Mouse (Mus musculus): Measurements from ENCODE around the gene Olfr711. TPM values are rescaled to one million over a fixed set of nuclear protein-coding genes. Genes with fewer than 3 reads are reported as not detected.
"Not testable (repeated sequence)": the region's sequence is repeated elsewhere in the genome, so short reads cannot be mapped to it uniquely, and the experiment has no call there.

Gene Olfr711
- not detected in 2 replicates for polyA plus RNA-seq (2015; fragmentation: Nextera tagmentation; extraction: Ambion mirVana)

- H3K4me3 ChIP-seq: no peak within 1 kb of the TSS
- H3K9me3 ChIP-seq: no peaks in the 10 kb centered on the region
- no peaks in the 10 kb centered on the region for H3K27me3 ChIP-seq
- H3K4me1 ChIP-seq: no peaks in the 10 kb centered on the region
- no peak within 1 kb of the TSS for H3K4me2 ChIP-seq
- no peak within 1 kb of the TSS for H3K27ac ChIP-seq
- no peak within 1 kb of the TSS for H3K9ac ChIP-seq
- ATAC-seq (ENCODE audit: borderline replicate concordance, extremely low read depth, low FRiP score, low TSS enrichment): no peak
- 50% methylated on average over 1 of the region's 1 CpGs for WGBS
- no peaks in the 10 kb centered on the region for H3K36me3 ChIP-seq
Measured at GRCm38 (mm10) chr7:106975353-106975752, at the start of gene Olfr711. Gene Olfr711, minus strand, starts transcription at chr7:106975453.

- H3K4me3 ChIP-seq: no peak within 1 kb of the TSS
- no peaks in the 10 kb centered on the region for H3K9me3 ChIP-seq
- no peaks in the 10 kb centered on the region for H3K27me3 ChIP-seq
- 33% methylated on average over 1 of the region's 1 CpGs for WGBS
- H3K36me3 ChIP-seq: no peaks in the 10 kb centered on the region
- no peaks in the 10 kb centered on the region for H3K4me1 ChIP-seq
- H3K4me2 ChIP-seq: no peak within 1 kb of the TSS
- H3K9ac ChIP-seq: no peak within 1 kb of the TSS
- ATAC-seq (ENCODE audit: borderline replicate concordance, extremely low read depth, low FRiP score, low TSS enrichment): no peak
- no peak within 1 kb of the TSS for H3K27ac ChIP-seq
Measured at GRCm38 (mm10) chr7:107005972-107006371, 30.7 kb upstream of the Olfr711 start, which contains the start of gene Olfr2. Gene Olfr2, minus strand, starts transcription at chr7:107006072.

- Histone ChIP-seq H3K27ac (no peak overlapping the region), H3K4me3 (no peak overlapping the region), H3K4me2 (no peak overlapping the region), H3K9me3 (no peaks in the 10 kb centered on the region), H3K4me1 (no peaks in the 10 kb centered on the region), H3K36me3 (no peaks in the 10 kb centered on the region), H3K27me3 (no peaks in the 10 kb centered on the region), H3K9ac (no peak overlapping the region)
- 44% methylated on average over 3 of the region's 3 CpGs for WGBS
- ATAC-seq (ENCODE audit: borderline replicate concordance, extremely low read depth, low FRiP score, low TSS enrichment): no peak
Measured at GRCm38 (mm10) chr7:107004169-107004568, 28.9 kb upstream of the Olfr711 start.

- no peak for ATAC-seq (ENCODE audit: borderline replicate concordance, extremely low read depth, low FRiP score, low TSS enrichment)
- Histone ChIP-seq H3K4me1 (no peaks in the 10 kb centered on the region), H3K27me3 (no peaks in the 10 kb centered on the region), H3K4me3 (no peak overlapping the region), H3K4me2 (no peak overlapping the region), H3K27ac (no peak overlapping the region), H3K9me3 (no peaks in the 10 kb centered on the region), H3K9ac (no peak overlapping the region), H3K36me3 (no peaks in the 10 kb centered on the region)
- WGBS: 80% methylated on average over 7 of the region's 7 CpGs
Measured at GRCm38 (mm10) chr7:107000798-107001197, 25.5 kb upstream of the Olfr711 start.

GRCm38 (mm10) chr7:106985236-106985635 is 10.0 kb upstream of the Olfr711 start:
- 83% methylated on average over 3 of the region's 3 CpGs for WGBS
- H3K27ac ChIP-seq: no peak overlapping the region
- no peak overlapping the region for H3K4me3 ChIP-seq
- no peak overlapping the region for H3K4me2 ChIP-seq
- no peak overlapping the region for H3K9ac ChIP-seq
- ATAC-seq (ENCODE audit: borderline replicate concordance, extremely low read depth, low FRiP score, low TSS enrichment): no peak
- H3K9me3 ChIP-seq: no peaks in the 10 kb centered on the region
- no peaks in the 10 kb centered on the region for H3K36me3 ChIP-seq
- no peaks in the 10 kb centered on the region for H3K27me3 ChIP-seq
- no peaks in the 10 kb centered on the region for H3K4me1 ChIP-seq

GRCm38 (mm10) chr7:106967503-106967902 is 7.8 kb downstream of the Olfr711 start:
- not testable (repeated sequence) for H3K4me1 ChIP-seq; H3K27me3 ChIP-seq; H3K27ac ChIP-seq; ATAC-seq (ENCODE audit: borderline replicate concordance, extremely low read depth, low FRiP score, low TSS enrichment); H3K4me3 ChIP-seq; H3K36me3 ChIP-seq; H3K4me2 ChIP-seq; H3K9ac ChIP-seq; H3K9me3 ChIP-seq

- H3K27me3 ChIP-seq: no peaks in the 10 kb centered on the region
- H3K4me3 ChIP-seq: no peak within 1 kb of the TSS
- H3K36me3 ChIP-seq: no peaks in the 10 kb centered on the region
- H3K9ac ChIP-seq: no peak within 1 kb of the TSS
- 77% methylated on average over 1 of the region's 1 CpGs for WGBS
- no peak within 1 kb of the TSS for H3K4me2 ChIP-seq
- H3K9me3 ChIP-seq: no peaks in the 10 kb centered on the region
- no peaks in the 10 kb centered on the region for H3K4me1 ChIP-seq
- H3K27ac ChIP-seq: no peak within 1 kb of the TSS
- no peak for ATAC-seq (ENCODE audit: borderline replicate concordance, extremely low read depth, low FRiP score, low TSS enrichment)
Measured at GRCm38 (mm10) chr7:106963837-106964236, 11.4 kb downstream of the Olfr711 start, which contains the start of gene Olfr6. Gene Olfr6, minus strand, starts transcription at chr7:106963937.

GRCm38 (mm10) chr7:106948212-106948611 is 27.0 kb downstream of the Olfr711 start, which contains the start of gene Olfr710:
Gene Olfr710, minus strand, starts transcription at chr7:106948312.
- WGBS: 72% methylated on average over 3 of the region's 3 CpGs
- H3K27ac ChIP-seq: no peak within 1 kb of the TSS
- H3K4me1 ChIP-seq: no peaks in the 10 kb centered on the region
- no peaks in the 10 kb centered on the region for H3K36me3 ChIP-seq
- H3K4me3 ChIP-seq: no peak within 1 kb of the TSS
- H3K9me3 ChIP-seq: no peaks in the 10 kb centered on the region
- no peak within 1 kb of the TSS for H3K4me2 ChIP-seq
- H3K27me3 ChIP-seq: no peaks in the 10 kb centered on the region
- no peak for ATAC-seq (ENCODE audit: borderline replicate concordance, extremely low read depth, low FRiP score, low TSS enrichment)
- no peak within 1 kb of the TSS for H3K9ac ChIP-seq

GRCm38 (mm10) chr7:106932119-106932518 is 43.1 kb downstream of the Olfr711 start, which contains the start of gene Olfr709-ps1:
Gene Olfr709-ps1, minus strand, starts transcription at chr7:106932219.
- Histone ChIP-seq H3K4me1 (no peaks in the 10 kb centered on the region), H3K9ac (no peak within 1 kb of the TSS), H3K9me3 (no peaks in the 10 kb centered on the region), H3K36me3 (no peaks in the 10 kb centered on the region), H3K27me3 (no peaks in the 10 kb centered on the region), H3K4me3 (no peak within 1 kb of the TSS), H3K4me2 (no peak within 1 kb of the TSS), H3K27ac (no peak within 1 kb of the TSS)
- ATAC-seq (ENCODE audit: borderline replicate concordance, extremely low read depth, low FRiP score, low TSS enrichment): no peak

- H3K4me3 ChIP-seq; ATAC-seq (ENCODE audit: borderline replicate concordance, extremely low read depth, low FRiP score, low TSS enrichment); H3K36me3 ChIP-seq; H3K27ac ChIP-seq; H3K4me2 ChIP-seq; H3K27me3 ChIP-seq; H3K9ac ChIP-seq; H3K4me1 ChIP-seq; H3K9me3 ChIP-seq: not testable (repeated sequence)
- 67% methylated on average over 7 of the region's 7 CpGs for WGBS
Measured at GRCm38 (mm10) chr7:106920961-106921360, 54.3 kb downstream of the Olfr711 start.

Other genes starting within 250 kb of the Olfr711 start
- gene Olfr697, start 233.0 kb downstream of the Olfr711 start, polyA plus RNA-seq (2015; fragmentation: Nextera tagmentation; extraction: Ambion mirVana): not detected in 2 replicates
- not detected in 2 replicates for gene Olfr698, start 220.1 kb downstream of the Olfr711 start, polyA plus RNA-seq (2015; fragmentation: Nextera tagmentation; extraction: Ambion mirVana)
- not detected in 2 replicates for gene Olfr699, start 182.3 kb downstream of the Olfr711 start, polyA plus RNA-seq (2015; fragmentation: Nextera tagmentation; extraction: Ambion mirVana)
- gene Olfr700, start 166.6 kb downstream of the Olfr711 start, polyA plus RNA-seq (2015; fragmentation: Nextera tagmentation; extraction: Ambion mirVana): not detected in 2 replicates
- not detected in 2 replicates for gene Olfr701, start 161.3 kb downstream of the Olfr711 start, polyA plus RNA-seq (2015; fragmentation: Nextera tagmentation; extraction: Ambion mirVana)
- not detected in 2 replicates for gene Olfr702, start 141.6 kb downstream of the Olfr711 start, polyA plus RNA-seq (2015; fragmentation: Nextera tagmentation; extraction: Ambion mirVana)
- gene Olfr703, start 132.1 kb downstream of the Olfr711 start, polyA plus RNA-seq (2015; fragmentation: Nextera tagmentation; extraction: Ambion mirVana): not detected in 2 replicates
- not detected in 2 replicates for gene Olfr704, start 112.3 kb downstream of the Olfr711 start, polyA plus RNA-seq (2015; fragmentation: Nextera tagmentation; extraction: Ambion mirVana)
- gene Olfr705, start 98.6 kb downstream of the Olfr711 start, polyA plus RNA-seq (2015; fragmentation: Nextera tagmentation; extraction: Ambion mirVana): not detected in 2 replicates
- not detected in 2 replicates for gene Olfr706, start 87.3 kb downstream of the Olfr711 start, polyA plus RNA-seq (2015; fragmentation: Nextera tagmentation; extraction: Ambion mirVana)
- not detected in 2 replicates for gene Olfr707, start 74.2 kb downstream of the Olfr711 start, polyA plus RNA-seq (2015; fragmentation: Nextera tagmentation; extraction: Ambion mirVana)
- gene Olfr1532-ps1, start 67.5 kb downstream of the Olfr711 start, polyA plus RNA-seq (2015; fragmentation: Nextera tagmentation; extraction: Ambion mirVana): not detected in 2 replicates
- gene Olfr709-ps1, start 43.2 kb downstream of the Olfr711 start, polyA plus RNA-seq (2015; fragmentation: Nextera tagmentation; extraction: Ambion mirVana): not detected in 2 replicates
- not detected in 2 replicates for gene Olfr710, start 27.1 kb downstream of the Olfr711 start, polyA plus RNA-seq (2015; fragmentation: Nextera tagmentation; extraction: Ambion mirVana)
- not detected in 2 replicates for gene Olfr6, start 11.5 kb downstream of the Olfr711 start, polyA plus RNA-seq (2015; fragmentation: Nextera tagmentation; extraction: Ambion mirVana)
- gene Olfr2, start 30.6 kb upstream of the Olfr711 start, polyA plus RNA-seq (2015; fragmentation: Nextera tagmentation; extraction: Ambion mirVana): not detected in 2 replicates
- gene Olfr713, start 55.7 kb upstream of the Olfr711 start, polyA plus RNA-seq (2015; fragmentation: Nextera tagmentation; extraction: Ambion mirVana): not detected in 2 replicates
- gene Olfr714, start 95.5 kb upstream of the Olfr711 start, polyA plus RNA-seq (2015; fragmentation: Nextera tagmentation; extraction: Ambion mirVana): not detected in 2 replicates
- not detected in 2 replicates for gene Olfr17, start 117.8 kb upstream of the Olfr711 start, polyA plus RNA-seq (2015; fragmentation: Nextera tagmentation; extraction: Ambion mirVana)
- gene Olfr715b, start 134.9 kb upstream of the Olfr711 start, polyA plus RNA-seq (2015; fragmentation: Nextera tagmentation; extraction: Ambion mirVana): not detected in 2 replicates
- not detected in 2 replicates for gene Olfr715, start 155.6 kb upstream of the Olfr711 start, polyA plus RNA-seq (2015; fragmentation: Nextera tagmentation; extraction: Ambion mirVana)
- not detected in 2 replicates for gene Olfr716, start 162.9 kb upstream of the Olfr711 start, polyA plus RNA-seq (2015; fragmentation: Nextera tagmentation; extraction: Ambion mirVana)
- not detected in 2 replicates for gene Nlrp14, start 191.5 kb upstream of the Olfr711 start, polyA plus RNA-seq (2015; fragmentation: Nextera tagmentation; extraction: Ambion mirVana)
- not detected in 2 replicates for gene Rbmxl2, start 234.0 kb upstream of the Olfr711 start, polyA plus RNA-seq (2015; fragmentation: Nextera tagmentation; extraction: Ambion mirVana)

Data from lung, embryonic 15.5 days (tissue).